Mouse (Mus musculus) brain, embryonic 14.5 days (tissue): ENCODE results near the gene Mblac1. TPM values are rescaled to one million over a fixed set of nuclear protein-coding genes. Genes with fewer than 3 reads are reported as not detected.
A peak's percentile ranks its signal among the peaks of the same experiment; 100 is the strongest.
"Not testable (repeated sequence)": the region's sequence is repeated elsewhere in the genome, so short reads cannot be mapped to it uniquely, and the experiment has no call there.

Experiments used
- DNase-seq: peaks from one replicate; pipeline ENCODE4 v3.0.0-alpha.2; 2011; ENCODE audit warnings: low read depth
- CTCF ChIP-seq: fragments of 200-500 bp; IDR thresholded peaks from 2 replicates; pipeline ENCODE4 v1.5.1; 2012; ENCODE audit warnings: inconsistent platforms, mild to moderate bottlenecking, moderate library complexity, borderline replicate concordance; ENCODE audit not compliant: insufficient read depth, insufficient read length; ENCODE audit errors: extremely low read depth
- POLR2A ChIP-seq: fragments of 200-500 bp; IDR thresholded peaks from 2 replicates; pipeline ENCODE4 v1.6.1; 2012; ENCODE audit warnings: mild to moderate bottlenecking, inconsistent platforms, borderline replicate concordance; ENCODE audit not compliant: poor library complexity, insufficient read depth, insufficient read length, severe bottlenecking; ENCODE audit errors: extremely low read depth
- polyA plus RNA-seq: library from polyadenylated mRNA; depleted of rRNA; stranded (reverse); fragments of >200 nt; gene quantifications from 2 replicates; pipeline ENCODE4 v1.2.3, GENCODE M21; 2012

Gene Mblac1
- polyA plus RNA-seq, 1 experiment: 10.3 TPM

- no peak for DNase-seq
- TF ChIP-seq POLR2A: no peak
- TF ChIP-seq CTCF: no peak
Observed at GRCm38 (mm10) chr5:138173217-138173616, 20.9 kb upstream of the Mblac1 start.

- peak; percentile 96 for DNase-seq
- TF ChIP-seq CTCF: no peak
- peak; percentile 96; the same call in 1 of the 2 replicates for TF ChIP-seq POLR2A
Observed at GRCm38 (mm10) chr5:138186950-138187638, 7.0 kb upstream of the Mblac1 start, which contains the start of the genes Taf6 and Cnpy4. TSS of gene Taf6 (minus strand) at chr5:138187451. TSS of gene Cnpy4 (plus strand) at chr5:138187485.

GRCm38 (mm10) chr5:138187661-138188306 lies 6.3 kb upstream of the Mblac1 start:
- DNase-seq: peak; percentile 97
- no peak for TF ChIP-seq CTCF
- no peak for TF ChIP-seq POLR2A

GRCm38 (mm10) chr5:138194755-138195345 lies 736 bp downstream of the Mblac1 start:
- TF ChIP-seq CTCF (no peak), POLR2A (0 out of 2 replicates have a peak, but pooled peaks have one; percentile 19)
- peak; percentile 64 for DNase-seq

GRCm38 (mm10) chr5:138195463-138195862 lies 1.3 kb downstream of the Mblac1 start:
- DNase-seq: no peak
- TF ChIP-seq POLR2A (no peak), CTCF (no peak)

GRCm38 (mm10) chr5:138199576-138199975 lies 5.5 kb downstream of the Mblac1 start:
- TF ChIP-seq POLR2A (no peak), CTCF (peak; percentile 53; the same call in 1 of the 2 replicates)

GRCm38 (mm10) chr5:138202086-138202485 lies 8.0 kb downstream of the Mblac1 start:
- no peak for TF ChIP-seq POLR2A
- no peak for TF ChIP-seq CTCF
- DNase-seq: no peak

More at GRCm38 (mm10) chr5:138199576-138199975, 5.5 kb downstream of the Mblac1 start:
- peak; percentile 44 for DNase-seq

- DNase-seq: no peak
- no peak for TF ChIP-seq CTCF
- TF ChIP-seq POLR2A: no peak
Observed at GRCm38 (mm10) chr5:138207253-138207652, 13.1 kb downstream of the Mblac1 start.

GRCm38 (mm10) chr5:138207873-138208272 lies 13.8 kb downstream of the Mblac1 start:
- DNase-seq: no peak
- TF ChIP-seq CTCF (no peak), POLR2A (no peak)

GRCm38 (mm10) chr5:138216632-138217031 lies 22.5 kb downstream of the Mblac1 start:
- DNase-seq: not testable (repeated sequence)

- no peak for DNase-seq
- TF ChIP-seq POLR2A (no peak), CTCF (no peak)
Observed at GRCm38 (mm10) chr5:138219864-138220263, 25.8 kb downstream of the Mblac1 start.

GRCm38 (mm10) chr5:138222111-138222510 lies 28.0 kb downstream of the Mblac1 start:
- DNase-seq: peak; percentile 76
- TF ChIP-seq CTCF: peak; percentile 85
- no peak for TF ChIP-seq POLR2A

GRCm38 (mm10) chr5:138223287-138223686 lies 29.2 kb downstream of the Mblac1 start:
- DNase-seq: peak; percentile 1
- TF ChIP-seq CTCF (no peak), POLR2A (no peak)
